28 mouse cellular contexts compared by ENCODE assay signal in genomic region chr16:36997650-36998049, GRCm38 (mm10). TPM values are rescaled to one million over a fixed set of nuclear protein-coding genes. Genes with fewer than 3 reads are reported as not detected.
DNase-seq lines count a peak whose midpoint lies in the region; ATAC-seq and TF ChIP-seq lines count a peak whose summit lies in the region.
"Had no signal": no experiment of that assay in that cellular context is flagged by ENCODE, and none has a peak within 500 bp of the region (broad histone marks: within the 10 kb centered on the region; RNA-seq: fewer than 3 reads in every experiment).

No protein-coding gene starts in this region.

- TF ChIP-seq CTCF in CH12.LX (conservative IDR thresholded peaks at IDR 0.05 in 1 of 2, IDR thresholded peaks at IDR 0.05 in 1 of 2; ENCODE audit: low read depth in 2 of 2, low read length in 2 of 2) = no peak

- no peak for TF ChIP-seq EP300 in CH12.LX (IDR thresholded peaks at IDR 0.05; ENCODE audit: low read length)

- H3K4me2 ChIP-seq in CH12.LX (ENCODE audit: insufficient read depth, low read depth, poor library complexity, severe bottlenecking) = no peak overlapping the region
- H3K4me2 ChIP-seq: hindbrain, embryonic 12.5 days; intestine, embryonic 15.5 days; limb, embryonic 15.5 days; lung, embryonic 14.5 days; midbrain, embryonic 15.5 days; stomach, embryonic 15.5 days had no signal

- H3K79me2 ChIP-seq in CH12.LX (replicated peaks; ENCODE audit: control insufficient read depth, extremely low read depth, insufficient read depth, poor library complexity, severe bottlenecking) = no peaks in the 10 kb centered on the region

- H3K36me3 ChIP-seq in CH12.LX (replicated peaks in 1 of 2; ENCODE audit: control insufficient read depth in 1 of 2, insufficient read depth in 1 of 2, low read length in 1 of 2) = no peaks in the 10 kb centered on the region
- H3K36me3 ChIP-seq: G1E; hindbrain, embryonic 12.5 days; intestine, embryonic 15.5 days; limb, embryonic 10.5 days; limb, embryonic 15.5 days; midbrain, embryonic 15.5 days; stomach, embryonic 15.5 days had no signal

- no peak overlapping the region for H3K4me3 ChIP-seq in CH12.LX (replicated peaks in 1 of 3; ENCODE audit: low read depth in 2 of 3, low read length in 2 of 3, poor library complexity in 1 of 3)
- H3K4me3 ChIP-seq: erythroblast, embryonic 14.5 days; hindbrain, embryonic 12.5 days; intestine, embryonic 15.5 days; limb, embryonic 10.5 days; limb, embryonic 15.5 days; midbrain, embryonic 15.5 days; stomach, embryonic 15.5 days had no signal

- no peak overlapping the region for H3K9ac ChIP-seq in CH12.LX (ENCODE audit: insufficient read depth, low read depth)
- H3K9ac ChIP-seq: hindbrain, embryonic 12.5 days; intestine, embryonic 15.5 days; limb, embryonic 15.5 days; liver, embryonic 14.5 days; lung, embryonic 14.5 days; midbrain, embryonic 15.5 days; stomach, embryonic 15.5 days had no signal

- no peak for TF ChIP-seq RAD21 in CH12.LX (IDR thresholded peaks at IDR 0.05; ENCODE audit: low read depth, low read length)

- H3K9me3 ChIP-seq in CH12.LX (replicated peaks; ENCODE audit: low read length) = peaks cover 5% of the 10 kb centered on the region
- H3K9me3 ChIP-seq: G1E; hindbrain, embryonic 12.5 days; intestine, embryonic 15.5 days; limb, embryonic 10.5 days; limb, embryonic 15.5 days; midbrain, embryonic 15.5 days; stomach, embryonic 15.5 days had no signal

- TF ChIP-seq POLR2A in CH12.LX (IDR thresholded peaks at IDR 0.05; ENCODE audit: low read depth, low read length) = no peak

- peaks cover 0 to 16% of the 10 kb centered on the region in 2 experiments; a peak in 2 of 4 replicates for H3K4me1 ChIP-seq in CH12.LX (ENCODE audit: control insufficient read depth in 1 of 2, insufficient read depth in 2 of 2)
- H3K4me1 ChIP-seq: hindbrain, embryonic 12.5 days; intestine, embryonic 15.5 days; limb, embryonic 10.5 days; limb, embryonic 15.5 days; midbrain, embryonic 15.5 days; stomach, embryonic 15.5 days had no signal

- in situ Hi-C loops in CH12.LX (cut with MboI; ENCODE audit: low pct_ligation_motif_present, low pct_unique_long_range_greater_than_20kb, low sequenced_read_pairs) = no loop called here

- peak; percentile 73 for ATAC-seq in frontal cortex, adult (ENCODE audit: low TSS enrichment)
- ATAC-seq in hematopoietic stem cell, adult 5-6 weeks (replicated peaks in 1 of 2; ENCODE audit: insufficient read depth in 1 of 2, low FRiP score in 2 of 2, low TSS enrichment in 1 of 2, low read depth in 1 of 2, poor library complexity in 2 of 2, severe bottlenecking in 2 of 2) = peak; percentile 53; a peak in 2 of 4 replicates
- ATAC-seq: forebrain, embryonic 16.5 days; hindbrain, postnatal 0 days; intestine, embryonic 15.5 days; midbrain, embryonic 15.5 days; Patski had no signal

- no peaks in the 10 kb centered on the region for H3K27me3 ChIP-seq in CH12.LX (replicated peaks)
- H3K27me3 ChIP-seq: hindbrain, embryonic 12.5 days; intestine, embryonic 15.5 days; limb, embryonic 15.5 days; midbrain, embryonic 15.5 days; stomach, embryonic 15.5 days had no signal

- dilution Hi-C loops in CH12.LX (cut with MboI; ENCODE audit: extremely low pct_ligation_motif_present, extremely low pct_unique_long_range_greater_than_20kb, low sequenced_read_pairs) = no loop called here

- DNase-seq in frontal cortex, postnatal 25 days (ENCODE audit: low spot score in 2 of 2) = no peak
- DNase-seq in 3T3-L1 (ENCODE audit: low read depth, low spot score) (peak; percentile 27), CH12.LX (ENCODE audit: extremely low read depth) (no peak)
- DNase-seq in cerebellum, adult 8-10 months = no peak
- DNase-seq in layer of hippocampus, adult 18-20 months (ENCODE audit: low spot score in 2 of 2) = no peak
- DNase-seq: cerebellum, adult 11-12 months; cerebellum, postnatal 10 days; heart, postnatal 14 days; kidney, adult 8-10 months; kidney, postnatal 10 days; layer of hippocampus, adult 9-11 months; lung, embryonic 14.5 days; right cerebral cortex, postnatal 25 days; thymus, postnatal 25 days had no signal

- no peak overlapping the region for H3K27ac ChIP-seq in CH12.LX (ENCODE audit: insufficient read depth, low read depth)
- H3K27ac ChIP-seq: hindbrain, embryonic 12.5 days; hindbrain, postnatal 0 days; intestine, embryonic 15.5 days; limb, embryonic 10.5 days; limb, embryonic 15.5 days; liver, embryonic 14.5 days; midbrain, embryonic 15.5 days; stomach, embryonic 15.5 days had no signal

TF ChIP-seq in CH12.LX, 34 proteins besides CTCF, POLR2A, EP300 and RAD21:
- TF ChIP-seq NELFE (IDR thresholded peaks at IDR 0.05; ENCODE audit: low read depth, low read length) (no peak), MAFK (IDR thresholded peaks at IDR 0.05; ENCODE audit: insufficient replicate concordance, low read length) (peak; percentile 95)

RNA-seq across cellular contexts. Expression of gene Fbxo40, which starts 7.4 kb away (rescaled TPM):
- total RNA-seq in CH12.LX (2012; rRNA removed) (0.88 and 1.5 TPM in 2 replicates), CH12.LX (2014; rRNA removed) (1.0 and 2.2 TPM in 2 replicates)
- polyA plus RNA-seq in CH12.LX (2012; ENCODE audit: insufficient read length, low read depth) = 3.0 and 3.7 TPM in 2 replicates
- total RNA-seq in hematopoietic stem cell, adult 5-6 weeks (2017) = 0.25 and 1.6 TPM in 2 replicates
- total RNA-seq in layer of hippocampus, adult 18-20 months (2021) = under 1 TPM in 1 of 2 experiments, not detected in 1; 0.08 TPM
- polyA plus RNA-seq: erythroblast, embryonic 14.5 days; G1E; intestine, embryonic 15.5 days; lung, embryonic 14.5 days; midbrain, embryonic 15.5 days had no signal

RNA-seq across cellular contexts. Expression of gene Polq, which starts 13.9 kb away (rescaled TPM):
- total RNA-seq in CH12.LX (2012; rRNA removed) (19.1 and 21.8 TPM in 2 replicates), CH12.LX (2014; rRNA removed) (27.0 and 29.3 TPM in 2 replicates)
- polyA plus RNA-seq in CH12.LX (2012; ENCODE audit: insufficient read length, low read depth) = 23.2 and 23.6 TPM in 2 replicates
- total RNA-seq in hematopoietic stem cell, adult 5-6 weeks (2017) = 17.5 and 19.4 TPM in 2 replicates
- under 1 TPM; 0.79 to 0.86 TPM for total RNA-seq in layer of hippocampus, adult 18-20 months (2021)
